Mouse (Mus musculus): Measurements from ENCODE around the gene Flvcr2. TPM values are rescaled to one million over a fixed set of nuclear protein-coding genes. Genes with fewer than 3 reads are reported as not detected.

Gene Flvcr2
- polyA plus RNA-seq, 1 experiment, result 0.16 TPM

DNA sequence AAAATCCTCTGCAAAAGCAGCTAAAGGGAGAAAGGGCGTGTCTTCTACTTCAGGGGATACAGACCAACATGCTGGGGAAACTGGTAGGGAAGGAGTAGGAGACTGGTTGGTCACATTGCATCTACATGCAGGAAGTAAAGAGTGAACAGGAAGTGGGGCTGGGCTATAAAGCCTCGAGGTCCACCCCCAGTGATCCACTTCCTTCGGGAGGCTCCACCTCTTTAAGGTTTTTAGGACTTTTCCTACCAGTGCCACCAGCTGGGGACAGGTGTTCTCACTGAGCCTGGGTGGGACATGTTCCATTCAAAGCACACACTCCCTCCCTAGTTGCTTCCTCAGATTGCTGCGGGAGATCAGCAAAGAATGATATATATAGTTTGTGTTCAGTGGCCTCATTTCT lies 107.5 kb downstream of the Flvcr2 start:
- Histone ChIP-seq H3K36me3 (ENCODE audit: control insufficient read depth, insufficient read depth) (peaks cover 9% of the 10 kb centered on the region), H3K79me3 (ENCODE audit: low read depth) (no peaks in the 10 kb centered on the region), H3ac (ENCODE audit: control insufficient read depth, insufficient read length, low read depth) (no peak overlapping the region), H3K79me2 (ENCODE audit: control insufficient read depth, insufficient read depth) (no peaks in the 10 kb centered on the region), H3K27me3 (ENCODE audit: control insufficient read depth, insufficient read depth, insufficient read length) (no peaks in the 10 kb centered on the region), H3K4me3 (ENCODE audit: insufficient read depth, poor library complexity, severe bottlenecking) (no peak overlapping the region)
- TF ChIP-seq CEBPB (IDR thresholded peaks at IDR 0.05; ENCODE audit: low read depth) (no peak), MYOD1 (IDR thresholded peaks at IDR 0.05; ENCODE audit: control insufficient read depth, insufficient read length, low read depth) (no peak)

DNA sequence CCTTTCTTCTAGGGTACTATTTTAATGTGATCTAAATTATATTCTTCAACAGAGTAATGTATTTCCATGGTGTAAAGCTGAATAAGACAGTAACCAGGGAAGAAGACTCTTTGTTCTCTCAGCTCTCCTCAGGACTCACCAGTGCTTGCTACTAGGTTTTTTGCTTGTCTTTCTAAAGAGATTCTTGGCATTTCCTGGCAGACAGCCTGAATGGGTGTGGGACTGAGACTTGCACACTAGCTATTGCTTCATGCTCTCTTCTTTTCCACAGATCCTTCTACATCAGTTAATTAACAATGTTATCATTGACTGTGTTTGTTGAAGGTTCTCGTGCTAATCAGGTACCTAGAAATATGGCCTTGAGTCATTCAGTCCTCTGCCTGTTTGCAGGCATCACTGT lies 107.9 kb downstream of the Flvcr2 start:
- Histone ChIP-seq H3K27me3 (ENCODE audit: control insufficient read depth, insufficient read depth, insufficient read length) (no peaks in the 10 kb centered on the region), H3ac (ENCODE audit: control insufficient read depth, insufficient read length, low read depth) (no peak overlapping the region), H3K36me3 (ENCODE audit: control insufficient read depth, insufficient read depth) (peaks cover 5% of the 10 kb centered on the region), H3K79me3 (ENCODE audit: low read depth) (no peaks in the 10 kb centered on the region), H3K4me3 (ENCODE audit: insufficient read depth, poor library complexity, severe bottlenecking) (no peak overlapping the region), H3K79me2 (ENCODE audit: control insufficient read depth, insufficient read depth) (no peaks in the 10 kb centered on the region)
- TF ChIP-seq CTCF (IDR thresholded peaks at IDR 0.05; ENCODE audit: control insufficient read depth, insufficient read depth, insufficient read length) (no peak), MYOG (IDR thresholded peaks at IDR 0.05; ENCODE audit: control insufficient read depth, extremely low read depth, insufficient read length) (no peak), FOSL1 (IDR thresholded peaks at IDR 0.05; ENCODE audit: insufficient read depth, low read length, poor library complexity, severe bottlenecking) (no peak), CEBPB (IDR thresholded peaks at IDR 0.05; ENCODE audit: low read depth) (no peak), MAX (IDR thresholded peaks at IDR 0.05) (no peak), USF1 (IDR thresholded peaks at IDR 0.05; ENCODE audit: low read depth) (no peak), MYOD1 (IDR thresholded peaks at IDR 0.05; ENCODE audit: control insufficient read depth, insufficient read length, low read depth) (no peak)

DNA sequence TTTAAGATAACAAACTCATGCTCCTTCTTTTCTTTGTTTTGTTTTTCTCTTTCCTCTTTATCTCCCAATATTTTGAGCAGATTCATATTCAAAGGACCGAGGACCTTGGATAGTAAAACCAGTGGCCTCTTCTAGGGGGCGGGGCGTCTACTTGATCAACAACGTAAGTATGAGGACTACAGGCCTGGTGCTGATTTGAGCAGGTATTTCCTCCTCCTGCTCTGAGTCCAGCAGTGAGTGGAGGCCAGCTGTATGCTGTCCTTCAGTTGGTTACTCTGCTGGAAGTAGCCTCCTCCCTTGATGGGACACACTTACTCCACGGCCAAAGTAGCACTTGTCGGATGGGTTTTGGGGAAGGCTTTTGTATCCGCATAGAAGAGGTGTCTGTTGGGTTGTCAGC lies 111.0 kb downstream of the Flvcr2 start:
- H3ac ChIP-seq (ENCODE audit: control insufficient read depth, insufficient read length, low read depth), result no peak overlapping the region
- no peaks in the 10 kb centered on the region for H3K79me3 ChIP-seq (ENCODE audit: low read depth)
- TF ChIP-seq MAX (IDR thresholded peaks at IDR 0.05) (no peak), MYOG (IDR thresholded peaks at IDR 0.05; ENCODE audit: control insufficient read depth, extremely low read depth, insufficient read length) (no peak), MYOD1 (IDR thresholded peaks at IDR 0.05; ENCODE audit: control insufficient read depth, insufficient read length, low read depth) (no peak), CTCF (IDR thresholded peaks at IDR 0.05; ENCODE audit: control insufficient read depth, insufficient read depth, insufficient read length) (no peak), FOSL1 (IDR thresholded peaks at IDR 0.05; ENCODE audit: insufficient read depth, low read length, poor library complexity, severe bottlenecking) (no peak), USF1 (IDR thresholded peaks at IDR 0.05; ENCODE audit: low read depth) (no peak), CEBPB (IDR thresholded peaks at IDR 0.05; ENCODE audit: low read depth) (no peak)
- no peaks in the 10 kb centered on the region for H3K27me3 ChIP-seq (ENCODE audit: control insufficient read depth, insufficient read depth, insufficient read length)
- H3K36me3 ChIP-seq (ENCODE audit: control insufficient read depth, insufficient read depth), result peaks cover 13% of the 10 kb centered on the region
- H3K79me2 ChIP-seq (ENCODE audit: control insufficient read depth, insufficient read depth), result no peaks in the 10 kb centered on the region
- no peak overlapping the region for H3K4me3 ChIP-seq (ENCODE audit: insufficient read depth, poor library complexity, severe bottlenecking)

DNA sequence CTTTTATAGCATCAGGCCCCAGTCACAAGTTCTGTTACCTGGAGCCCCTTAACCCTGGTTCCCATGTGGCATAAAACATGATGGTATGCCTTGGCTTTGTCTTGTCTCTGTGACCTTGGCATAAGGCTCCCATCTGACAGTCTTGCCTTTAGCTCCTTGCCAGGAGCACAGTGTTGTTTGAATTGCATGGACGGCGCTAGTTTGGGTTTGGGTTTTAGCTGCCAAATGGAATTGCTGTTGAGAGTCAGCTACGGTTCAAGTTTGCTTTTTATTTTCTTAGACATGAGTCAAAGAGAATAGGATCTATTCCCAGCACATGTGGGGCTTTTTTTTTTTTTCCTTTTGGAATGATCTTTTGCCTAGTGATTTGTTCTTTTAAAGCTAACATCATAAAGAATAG lies 112.8 kb downstream of the Flvcr2 start:
- TF ChIP-seq MYOG (IDR thresholded peaks at IDR 0.05; ENCODE audit: control insufficient read depth, extremely low read depth, insufficient read length), result no peak
- H3K4me3 ChIP-seq (ENCODE audit: insufficient read depth, poor library complexity, severe bottlenecking), result no peak overlapping the region
- H3K27me3 ChIP-seq (ENCODE audit: control insufficient read depth, insufficient read depth, insufficient read length), result no peaks in the 10 kb centered on the region
- H3K79me2 ChIP-seq (ENCODE audit: control insufficient read depth, insufficient read depth), result no peaks in the 10 kb centered on the region
- no peaks in the 10 kb centered on the region for H3K79me3 ChIP-seq (ENCODE audit: low read depth)
- no peak overlapping the region for H3ac ChIP-seq (ENCODE audit: control insufficient read depth, insufficient read length, low read depth)
- H3K36me3 ChIP-seq (ENCODE audit: control insufficient read depth, insufficient read depth), result peaks cover 13% of the 10 kb centered on the region

DNA sequence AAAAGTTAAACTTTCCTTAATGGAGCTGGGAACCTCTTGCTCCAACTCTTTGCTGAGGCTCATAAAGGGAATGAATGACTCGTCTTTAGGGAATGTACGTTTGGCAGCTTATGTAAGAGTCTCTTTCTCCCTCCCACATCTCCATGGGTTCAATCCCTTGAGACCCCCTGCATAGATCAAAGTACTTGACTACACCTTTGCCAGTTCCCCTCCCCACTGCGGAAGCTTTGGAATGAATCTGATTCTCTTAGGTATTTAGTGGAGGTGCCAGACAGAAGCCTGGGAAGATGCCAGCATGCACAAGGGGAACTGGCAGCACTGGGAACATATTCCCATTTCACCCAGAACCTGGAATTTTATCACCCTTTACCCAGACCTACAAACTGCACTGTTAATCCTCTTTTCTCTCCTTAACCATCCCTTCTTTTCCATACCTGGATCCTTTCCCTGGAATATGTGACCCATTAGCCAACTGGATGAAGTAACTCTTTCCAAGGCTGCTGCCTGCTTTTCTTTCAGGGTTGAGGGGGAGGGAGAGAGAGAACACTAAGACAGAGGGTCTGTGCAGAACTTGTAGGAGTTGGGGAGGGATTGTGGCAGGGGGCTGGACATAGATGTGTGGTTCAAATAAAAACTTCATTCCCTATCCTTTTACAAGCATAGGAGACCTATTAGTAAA lies 113.3 kb downstream of the Flvcr2 start:
- no peaks in the 10 kb centered on the region for H3K79me3 ChIP-seq (ENCODE audit: low read depth)
- H3K27me3 ChIP-seq (ENCODE audit: control insufficient read depth, insufficient read depth, insufficient read length), result no peaks in the 10 kb centered on the region
- TF ChIP-seq FOSL1 (IDR thresholded peaks at IDR 0.05; ENCODE audit: insufficient read depth, low read length, poor library complexity, severe bottlenecking) (no peak), MYOG (IDR thresholded peaks at IDR 0.05; ENCODE audit: control insufficient read depth, extremely low read depth, insufficient read length) (no peak), CEBPB (IDR thresholded peaks at IDR 0.05; ENCODE audit: low read depth) (no peak), USF1 (IDR thresholded peaks at IDR 0.05; ENCODE audit: low read depth) (no peak), MYOD1 (IDR thresholded peaks at IDR 0.05; ENCODE audit: control insufficient read depth, insufficient read length, low read depth) (no peak), CTCF (IDR thresholded peaks at IDR 0.05; ENCODE audit: control insufficient read depth, insufficient read depth, insufficient read length) (no peak), MAX (IDR thresholded peaks at IDR 0.05) (no peak)
- H3K4me3 ChIP-seq (ENCODE audit: insufficient read depth, poor library complexity, severe bottlenecking), result no peak overlapping the region
- no peaks in the 10 kb centered on the region for H3K79me2 ChIP-seq (ENCODE audit: control insufficient read depth, insufficient read depth)
- no peak overlapping the region for H3ac ChIP-seq (ENCODE audit: control insufficient read depth, insufficient read length, low read depth)
- H3K36me3 ChIP-seq (ENCODE audit: control insufficient read depth, insufficient read depth), result peaks cover 13% of the 10 kb centered on the region

DNA sequence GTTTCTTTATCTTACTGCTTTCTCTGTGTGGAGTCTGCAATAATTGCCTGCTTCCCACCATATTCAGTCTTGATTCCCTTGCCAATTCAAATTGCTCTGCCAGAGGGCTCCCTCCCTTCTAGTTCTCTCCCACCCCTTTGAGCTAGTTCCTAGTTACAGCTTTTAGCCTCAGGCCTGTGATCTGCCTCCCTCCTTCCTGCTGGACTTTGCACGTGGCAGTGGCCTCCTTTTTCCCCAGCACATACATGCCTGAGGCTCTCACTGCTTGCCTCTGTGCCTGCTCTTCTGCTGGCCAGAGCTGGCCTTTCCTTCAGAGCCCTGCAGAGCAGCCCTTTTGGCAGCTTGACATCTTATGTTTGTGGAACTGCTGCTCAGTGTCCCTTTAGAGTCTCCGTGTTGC lies 116.2 kb downstream of the Flvcr2 start:
- H3K4me3 ChIP-seq (ENCODE audit: insufficient read depth, poor library complexity, severe bottlenecking), result no peak overlapping the region
- H3K36me3 ChIP-seq (ENCODE audit: control insufficient read depth, insufficient read depth), result peaks cover 17% of the 10 kb centered on the region
- H3K27me3 ChIP-seq (ENCODE audit: control insufficient read depth, insufficient read depth, insufficient read length), result no peaks in the 10 kb centered on the region
- H3K79me2 ChIP-seq (ENCODE audit: control insufficient read depth, insufficient read depth), result no peaks in the 10 kb centered on the region
- no peak overlapping the region for H3ac ChIP-seq (ENCODE audit: control insufficient read depth, insufficient read length, low read depth)
- H3K79me3 ChIP-seq (ENCODE audit: low read depth), result no peaks in the 10 kb centered on the region
- TF ChIP-seq MYOG (IDR thresholded peaks at IDR 0.05; ENCODE audit: control insufficient read depth, extremely low read depth, insufficient read length), result no peak
- no peak for TF ChIP-seq USF1 (IDR thresholded peaks at IDR 0.05; ENCODE audit: low read depth)
- no peak for TF ChIP-seq MAX (IDR thresholded peaks at IDR 0.05)
- TF ChIP-seq MYOD1 (IDR thresholded peaks at IDR 0.05; ENCODE audit: control insufficient read depth, insufficient read length, low read depth), result no peak
- no peak for TF ChIP-seq CTCF (IDR thresholded peaks at IDR 0.05; ENCODE audit: control insufficient read depth, insufficient read depth, insufficient read length)
- no peak for TF ChIP-seq CEBPB (IDR thresholded peaks at IDR 0.05; ENCODE audit: low read depth)
- TF ChIP-seq FOSL1 (IDR thresholded peaks at IDR 0.05; ENCODE audit: insufficient read depth, low read length, poor library complexity, severe bottlenecking), result no peak

Small RNA genes lying within 50 kb of the gene (microRNA-seq; reads per million reads assigned to microRNA genes)
- gene Gm47285 (ENCODE audit: borderline microRNAs expressed), result not detected

Other genes with a start within 250 kb of the Flvcr2 start
- gene Jdp2, start 147.5 kb upstream of the Flvcr2 start, polyA plus RNA-seq (2012; fragmentation: generic; extraction: Trizol), result 86.8 TPM
- 0.06 TPM for gene Batf, start 59.9 kb upstream of the Flvcr2 start, polyA plus RNA-seq (2012; fragmentation: generic; extraction: Trizol)
- gene Erg28, start 78.0 kb downstream of the Flvcr2 start, polyA plus RNA-seq (2012; fragmentation: generic; extraction: Trizol), result 51.4 TPM
- 20.1 TPM for gene Ttll5, start 78.1 kb downstream of the Flvcr2 start, polyA plus RNA-seq (2012; fragmentation: generic; extraction: Trizol)